Mouse (Mus musculus) lung, postnatal 0 days (tissue): ENCODE results near the gene Mgat1.

ENCODE experiments used
- CTCF ChIP-seq: IDR thresholded peaks from 2 replicates; pipeline ENCODE4 v1.5.1; 2016; ENCODE audit warnings: antibody characterized with exemption, mild to moderate bottlenecking
- EP300 ChIP-seq: IDR thresholded peaks from 2 replicates; pipeline ENCODE4 v1.6.1; 2016; ENCODE audit warnings: antibody characterized with exemption, mild to moderate bottlenecking, control low read depth

- TF ChIP-seq CTCF (no peak), EP300 (peak; percentile 11; the same call in 1 of the 2 replicates)
Observed at GRCm38 (mm10) chr11:49244595-49244930, 572 bp downstream of the Mgat1 start.
